Mouse (Mus musculus) stomach, embryonic 16.5 days (tissue): Measurements from ENCODE around the gene Nr1i2. TPM values are rescaled to one million over a fixed set of nuclear protein-coding genes. Genes with fewer than 3 reads are reported as not detected.
"Not testable (repeated sequence)": the region's sequence is repeated elsewhere in the genome, so short reads cannot be mapped to it uniquely, and the experiment has no call there.

ENCODE experiments used
- ATAC-seq: fragments of 200-750 bp; cut with Nextera tagmentation; 2 replicates; pipeline ENCODE4 v1.8.0; 2017; ENCODE audit warnings: moderate number of reproducible peaks, moderate TSS enrichment; ENCODE audit not compliant: insufficient read depth, low FRiP score
- H3K27ac ChIP-seq: fragments of 300-500 bp; sonication (generic); 2 replicates; pipeline ENCODE4 v1.5.1; 2014; ENCODE audit warnings: low read length
- H3K27me3 ChIP-seq: fragments of 300-500 bp; sonication (generic); 2 replicates; pipeline ENCODE4 v1.6.1; 2014; ENCODE audit warnings: low read length, control low read depth, mixed read lengths; ENCODE audit not compliant: control insufficient read depth, insufficient read depth
- H3K36me3 ChIP-seq: fragments of 300-500 bp; sonication (generic); 2 replicates; pipeline ENCODE4 v1.6.1; 2014; ENCODE audit warnings: low read length; ENCODE audit not compliant: control insufficient read depth, insufficient read depth
- H3K4me1 ChIP-seq: fragments of 300-500 bp; sonication (generic); 2 replicates; pipeline ENCODE4 v1.6.1; 2014; ENCODE audit warnings: low read length, control low read depth, mixed read lengths; ENCODE audit not compliant: control insufficient read depth, insufficient read depth
- H3K4me2 ChIP-seq: fragments of 300-500 bp; sonication (generic); 2 replicates; pipeline ENCODE4 v1.6.1; 2014; ENCODE audit warnings: low read depth, low read length, mixed read lengths
- H3K4me3 ChIP-seq: fragments of 300-500 bp; sonication (generic); replicated peaks from 2 replicates; pipeline ENCODE4 v1.5.1; 2014; ENCODE audit warnings: mild to moderate bottlenecking, low read length
- H3K9ac ChIP-seq: fragments of 300-500 bp; sonication (generic); 2 replicates; pipeline ENCODE4 v1.6.1; 2014; ENCODE audit warnings: low read length
- H3K9me3 ChIP-seq: fragments of 300-500 bp; sonication (generic); replicated peaks from 2 replicates; pipeline ENCODE4 v1.6.1; 2016; ENCODE audit warnings: low read length, control low read depth; ENCODE audit not compliant: control insufficient read depth
- WGBS: fragments of 180-500 bp; shearing (Covaris S2); extraction: QIAGEN DNeasy Blood & Tissue Kit; methylation state at CpG from one replicate; pipeline ENCODE4 v1.1.7; 2014; 5-methylcytosine and 5-hydroxymethylcytosine counted together
- polyA plus RNA-seq: library from polyadenylated mRNA; unstranded; fragments of >200 nt; fragmentation: Nextera tagmentation; extraction: Ambion mirVana; gene quantifications from 2 replicates; pipeline ENCODE4 v1.2.1, GENCODE M21; 2015

The Nr1i2 gene
- polyA plus RNA-seq, 1 experiment from 2014 or later = 8.6 TPM

DNA sequence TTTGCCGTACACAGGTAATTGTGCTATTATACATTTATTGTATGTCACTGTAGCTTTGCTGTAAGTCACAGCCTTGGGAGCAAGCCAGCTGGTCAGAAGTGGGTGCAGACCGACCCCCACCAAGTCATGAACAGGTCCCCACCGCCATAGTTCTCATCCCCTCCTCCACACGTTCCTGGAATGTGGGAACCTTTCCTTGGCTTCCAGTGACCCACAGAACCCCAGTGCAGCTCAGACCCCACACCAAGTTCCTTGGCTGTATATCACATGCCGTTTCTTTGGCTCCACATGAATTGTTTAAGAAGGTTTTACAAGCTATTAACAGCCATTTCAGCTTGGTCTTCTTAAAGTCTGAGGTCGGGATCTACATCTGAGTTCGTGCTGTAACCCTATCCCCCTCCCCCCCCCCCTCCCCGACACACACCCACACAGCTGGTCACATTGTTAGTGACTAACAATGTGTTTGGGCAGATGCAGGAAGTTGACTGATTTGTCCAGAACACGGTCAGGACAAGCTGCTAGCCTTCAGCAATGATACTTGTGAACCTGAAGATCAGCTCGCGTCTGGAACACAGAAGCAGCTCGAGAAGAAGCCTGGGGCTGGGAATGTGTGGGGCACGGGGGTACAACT is 46.2 kb downstream of the Nr1i2 start:
- no peaks in the 10 kb centered on the region for H3K9me3 ChIP-seq
- H3K27ac ChIP-seq = no peak overlapping the region
- H3K36me3 ChIP-seq = peaks cover 4% of the 10 kb centered on the region; the same call in 1 of the 2 replicates
- H3K9ac ChIP-seq = no peak overlapping the region
- ATAC-seq = no peak
- no peak overlapping the region for H3K4me3 ChIP-seq
- H3K27me3 ChIP-seq = no peaks in the 10 kb centered on the region
- peaks cover 4% of the 10 kb centered on the region for H3K4me1 ChIP-seq
- 33% methylated on average over 13 of the region's 13 CpGs for WGBS
- H3K4me2 ChIP-seq = no peak overlapping the region

DNA sequence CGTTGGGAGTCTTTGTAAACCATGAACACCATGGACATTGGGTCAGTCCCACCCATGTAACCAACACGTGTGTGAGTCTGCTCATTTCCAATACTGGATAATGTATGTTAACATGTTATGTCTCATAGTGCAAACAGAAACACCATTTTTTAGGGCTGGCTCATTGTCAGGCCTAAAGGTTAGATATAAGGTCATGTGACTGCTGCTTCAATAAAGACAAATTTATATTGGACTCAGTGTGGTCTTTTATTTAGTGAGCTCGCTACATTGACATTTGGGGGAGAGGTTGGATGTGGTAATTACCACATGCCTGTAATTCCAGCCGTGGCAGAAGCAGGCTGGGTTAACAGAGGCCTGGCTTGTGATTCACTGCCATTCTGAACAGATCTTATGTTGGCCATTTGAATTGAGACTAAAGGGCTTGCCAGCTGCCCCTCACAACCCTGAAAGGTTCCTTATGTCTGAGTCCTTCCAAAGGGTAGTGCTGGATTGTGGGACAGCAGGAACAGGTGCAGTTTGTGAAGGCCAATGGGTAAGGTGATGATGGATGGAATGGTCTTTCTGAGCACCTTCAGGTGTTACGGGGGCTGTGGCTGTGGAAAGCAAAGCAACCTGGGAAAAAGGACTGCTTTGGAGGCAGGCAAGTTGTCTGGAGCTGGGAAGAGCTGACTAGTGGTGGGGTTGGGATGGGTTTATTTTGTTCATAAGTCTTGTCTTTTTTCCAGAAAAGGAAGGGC is 48.6 kb downstream of the Nr1i2 start:
- Histone ChIP-seq H3K27ac (no peak overlapping the region), H3K4me2 (no peak overlapping the region), H3K36me3 (peaks cover 12% of the 10 kb centered on the region), H3K9me3 (no peaks in the 10 kb centered on the region), H3K27me3 (no peaks in the 10 kb centered on the region), H3K9ac (no peak overlapping the region), H3K4me1 (peaks cover 4% of the 10 kb centered on the region), H3K4me3 (no peak overlapping the region)
- no peak for ATAC-seq
- 74% methylated on average over 5 of the region's 5 CpGs for WGBS

DNA sequence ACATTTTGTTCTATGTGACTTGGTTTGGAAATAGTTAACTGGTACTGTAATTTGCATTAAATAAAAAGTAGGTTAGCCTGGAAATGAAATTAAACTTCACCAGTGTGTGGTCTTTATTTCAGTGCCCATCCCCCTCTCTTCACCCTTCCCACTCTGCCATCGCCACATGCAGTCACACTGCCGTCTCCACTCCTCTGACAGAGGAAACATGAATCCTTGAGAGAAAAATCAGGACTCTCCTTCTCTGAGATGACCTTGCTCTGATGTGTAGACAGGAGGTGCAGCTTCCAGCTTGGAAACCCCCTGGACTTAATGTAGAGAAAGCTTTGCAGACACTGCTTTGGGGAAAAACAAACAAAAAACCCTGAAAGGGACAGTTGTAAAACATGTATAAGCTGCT is 49.2 kb downstream of the Nr1i2 start:
- Histone ChIP-seq H3K9ac (no peak overlapping the region), H3K36me3 (peaks cover 16% of the 10 kb centered on the region), H3K27me3 (no peaks in the 10 kb centered on the region), H3K4me1 (peaks cover 4% of the 10 kb centered on the region), H3K9me3 (no peaks in the 10 kb centered on the region), H3K4me3 (no peak overlapping the region), H3K27ac (no peak overlapping the region), H3K4me2 (no peak overlapping the region)
- WGBS = 67% methylated on average over 2 of the region's 2 CpGs
- no peak for ATAC-seq

DNA sequence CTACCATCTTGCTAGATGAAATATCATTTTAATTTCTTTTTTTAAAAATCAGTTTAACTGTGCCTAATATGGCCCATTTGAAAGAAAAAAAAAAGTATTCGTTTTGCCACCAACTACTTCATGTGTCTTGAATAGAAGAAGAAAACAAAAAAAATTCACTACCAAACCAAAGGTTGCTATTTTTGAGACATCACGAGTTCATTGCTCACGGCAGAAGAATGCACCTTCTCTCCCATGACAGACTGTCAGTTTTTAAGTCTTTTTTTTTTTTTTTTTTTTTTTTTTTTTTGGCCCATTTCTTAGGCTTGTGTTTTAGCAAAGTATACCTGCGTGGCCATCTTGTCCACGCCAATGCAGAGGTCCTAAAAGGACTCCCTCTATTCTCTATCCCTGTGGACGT is 50.5 kb downstream of the Nr1i2 start:
- Histone ChIP-seq H3K4me3 (no peak overlapping the region), H3K9ac (no peak overlapping the region), H3K27me3 (no peaks in the 10 kb centered on the region), H3K36me3 (peaks cover 16% of the 10 kb centered on the region), H3K27ac (no peak overlapping the region), H3K4me2 (no peak overlapping the region), H3K9me3 (no peaks in the 10 kb centered on the region), H3K4me1 (peaks cover 4% of the 10 kb centered on the region)
- 87% methylated on average over 6 of the region's 6 CpGs for WGBS
- no peak for ATAC-seq

DNA sequence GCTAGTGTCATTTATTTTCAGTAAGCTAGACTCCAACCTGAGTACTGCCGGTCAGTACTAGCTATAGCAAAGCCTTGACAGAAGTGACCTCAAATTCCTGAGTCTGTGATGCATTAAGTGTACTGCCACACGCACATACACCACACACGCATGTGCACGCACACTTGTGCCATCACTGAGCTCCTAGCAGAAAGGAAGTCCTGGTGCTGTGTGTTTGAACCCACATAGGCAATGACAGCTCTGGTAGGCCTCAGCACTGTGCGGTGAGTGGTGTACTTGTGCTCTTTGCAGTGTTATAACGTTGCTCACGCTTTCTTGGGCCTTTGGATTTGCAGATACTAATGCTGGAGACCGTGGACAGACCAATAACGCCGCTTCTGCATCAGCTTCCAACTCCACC is 54.5 kb downstream of the Nr1i2 start:
- no peaks in the 10 kb centered on the region for H3K27me3 ChIP-seq

DNA sequence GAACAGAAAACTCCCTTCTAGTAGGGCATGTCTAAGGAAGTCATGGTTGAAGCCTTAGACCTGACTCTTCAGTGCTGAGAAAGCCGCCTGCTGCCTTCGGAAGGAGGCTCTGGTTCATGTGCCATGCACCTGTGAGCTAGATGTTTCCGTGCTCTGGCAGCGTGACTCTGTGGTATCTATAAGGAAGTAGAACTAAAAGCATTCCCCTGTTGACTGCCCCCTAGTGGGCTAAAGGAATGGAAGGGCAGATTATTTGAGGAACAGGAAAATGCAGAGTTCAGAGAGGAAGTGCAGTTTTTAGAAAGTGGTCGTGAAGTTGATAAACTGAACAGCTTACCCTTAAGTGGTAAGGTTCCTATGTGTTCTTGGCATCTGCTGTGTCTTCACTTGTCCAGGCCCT is 54.9 kb downstream of the Nr1i2 start:
- Histone ChIP-seq H3K27me3 (no peaks in the 10 kb centered on the region), H3K27ac (no peak overlapping the region)
- no peak for ATAC-seq

More for the DNA sequence above, 54.5 kb downstream of the Nr1i2 start:
- no peak overlapping the region for H3K9ac ChIP-seq
- no peak for ATAC-seq
- H3K4me3 ChIP-seq = no peak overlapping the region
- no peak overlapping the region for H3K4me2 ChIP-seq
- H3K4me1 ChIP-seq = no peaks in the 10 kb centered on the region
- H3K27ac ChIP-seq = no peak overlapping the region
- H3K36me3 ChIP-seq = peaks cover 12% of the 10 kb centered on the region; the same call in 1 of the 2 replicates
- no peaks in the 10 kb centered on the region for H3K9me3 ChIP-seq
- 94% methylated on average over 10 of the region's 10 CpGs for WGBS

DNA sequence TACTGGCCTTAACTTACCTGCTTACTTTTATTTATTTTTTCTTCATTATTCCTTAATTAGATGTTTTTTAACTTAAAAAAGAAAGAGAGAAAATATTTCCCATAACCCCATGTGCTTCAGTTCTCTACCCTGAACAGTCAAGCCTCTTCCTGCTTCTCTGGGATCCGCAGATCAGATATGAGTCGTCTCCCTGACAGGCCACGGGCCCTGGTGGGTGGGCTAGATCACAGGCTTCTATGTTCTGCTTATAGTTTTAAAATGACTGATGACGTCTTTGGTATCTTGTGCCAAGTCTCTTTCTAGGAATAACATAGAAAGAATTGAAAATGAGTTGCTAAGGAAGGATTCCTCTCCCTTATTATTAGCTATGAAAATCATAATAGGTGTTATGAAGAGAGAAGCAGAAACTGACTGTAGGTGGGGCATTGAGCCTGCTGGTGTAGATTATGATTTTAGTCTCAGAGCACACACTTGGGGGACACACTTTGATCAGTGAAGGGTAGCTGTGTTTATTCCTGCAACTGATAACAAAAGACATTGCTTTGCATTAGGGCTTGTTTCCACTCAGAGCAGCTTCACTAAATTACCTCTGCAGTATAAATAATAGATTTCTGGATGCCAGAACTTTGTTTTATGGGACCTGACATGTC is 57.6 kb downstream of the Nr1i2 start:
- Histone ChIP-seq H3K9ac (no peak overlapping the region), H3K9me3 (no peaks in the 10 kb centered on the region), H3K4me1 (no peaks in the 10 kb centered on the region), H3K27me3 (no peaks in the 10 kb centered on the region), H3K4me2 (no peak overlapping the region), H3K27ac (no peak overlapping the region), H3K36me3 (peaks cover 10% of the 10 kb centered on the region; the same call in 1 of the 2 replicates), H3K4me3 (no peak overlapping the region)
- WGBS = 51% methylated on average over 4 of the region's 4 CpGs
- no peak for ATAC-seq

More for the DNA sequence above, 54.9 kb downstream of the Nr1i2 start:
- WGBS = 71% methylated on average over 5 of the region's 5 CpGs
- Histone ChIP-seq H3K9me3 (no peaks in the 10 kb centered on the region), H3K4me2 (no peak overlapping the region), H3K4me1 (no peaks in the 10 kb centered on the region), H3K4me3 (no peak overlapping the region), H3K36me3 (peaks cover 12% of the 10 kb centered on the region; the same call in 1 of the 2 replicates), H3K9ac (no peak overlapping the region)

DNA sequence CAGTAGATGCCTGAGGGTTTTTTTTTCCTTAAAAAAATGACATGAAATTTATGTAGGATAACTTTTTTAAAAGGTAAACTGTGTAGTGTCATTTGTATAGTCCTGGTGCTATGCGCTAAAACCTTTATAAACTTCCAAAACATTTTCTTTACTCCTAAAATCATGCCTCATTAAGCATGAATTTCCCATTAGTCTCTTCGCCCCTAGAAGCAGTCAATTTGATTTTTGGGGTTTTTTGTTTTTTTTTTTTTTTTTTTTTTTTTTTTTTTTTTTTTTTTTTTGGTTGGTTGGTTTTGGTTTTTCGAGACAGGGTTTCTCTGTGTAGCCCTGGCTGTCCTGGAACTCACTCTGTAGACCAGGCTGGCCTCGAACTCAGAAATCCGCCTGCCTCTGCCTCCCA is 72.1 kb downstream of the Nr1i2 start:
- H3K9ac ChIP-seq, H3K4me1 ChIP-seq, H3K4me3 ChIP-seq, H3K9me3 ChIP-seq, ATAC-seq, H3K4me2 ChIP-seq, H3K27ac ChIP-seq, H3K27me3 ChIP-seq: not testable (repeated sequence)
- 95% methylated on average over 5 of the region's 5 CpGs for WGBS
- peaks cover 20% of the 10 kb centered on the region for H3K36me3 ChIP-seq

DNA sequence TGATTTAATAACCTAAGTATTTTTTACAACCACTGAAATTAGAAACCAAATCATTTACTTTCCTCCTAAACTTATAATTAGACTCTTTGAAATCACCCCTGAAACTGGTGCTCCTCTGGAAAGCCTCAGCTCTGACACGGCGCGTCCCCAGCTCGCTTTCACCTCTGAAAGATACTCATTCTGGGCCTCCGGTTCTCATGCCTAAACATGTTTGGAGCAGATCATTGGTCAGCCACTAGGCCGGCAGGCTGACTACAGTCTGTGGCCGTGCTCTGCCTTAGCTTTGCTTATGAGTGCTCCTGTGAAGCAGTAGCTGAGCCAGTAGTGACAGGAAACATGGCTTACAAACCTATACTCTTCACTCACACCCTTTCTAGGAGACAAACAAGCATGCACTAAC is 89.4 kb downstream of the Nr1i2 start:
- 87% methylated on average over 7 of the region's 7 CpGs for WGBS
- H3K27ac ChIP-seq = no peak overlapping the region
- no peak overlapping the region for H3K4me3 ChIP-seq
- no peak overlapping the region for H3K9ac ChIP-seq
- no peaks in the 10 kb centered on the region for H3K9me3 ChIP-seq
- H3K36me3 ChIP-seq = peaks cover 4% of the 10 kb centered on the region; the same call in 1 of the 2 replicates
- H3K27me3 ChIP-seq = no peaks in the 10 kb centered on the region
- no peak for ATAC-seq
- no peaks in the 10 kb centered on the region for H3K4me1 ChIP-seq
- no peak overlapping the region for H3K4me2 ChIP-seq
